Mouse (Mus musculus) large intestine, adult 2 months (tissue): ENCODE data around the gene Krt19. TPM values are rescaled to one million over a fixed set of nuclear protein-coding genes. Genes with fewer than 3 reads are reported as not detected.

ENCODE experiments used
- DNase-seq: peaks from one replicate; pipeline ENCODE4 v3.0.0-alpha.2; 2012; ENCODE audit warnings: low read depth, low spot score
- WGBS: fragments of 180-500 bp; shearing (Covaris S2); methylation state at CpG from one replicate; pipeline ENCODE4 v1.1.7; 2018; 5-methylcytosine and 5-hydroxymethylcytosine counted together
- polyA plus RNA-seq: library from polyadenylated mRNA; depleted of rRNA; stranded (reverse); fragments of >200 nt; gene quantifications from 2 replicates; pipeline ENCODE4 v1.2.3, GENCODE M21; 2012; rRNA removed

Krt19 gene
- polyA plus RNA-seq: 2,546 and 2,690 TPM in 2 replicates

- no peak for DNase-seq
- WGBS: 32% methylated on average over 9 of the region's 9 CpGs
These were observed at the start of gene Krt19 for GRCm38 (mm10) chr11:100148615-100149330. Krt19 (minus strand) TSS chr11:100148665.

GRCm38 (mm10) chr11:100192992-100193391 lies 44.5 kb upstream of the Krt19 start, which contains the start of gene Krt9:
Krt9 (minus strand) TSS chr11:100193246.
- 41% methylated on average over 9 of the region's 9 CpGs for WGBS

GRCm38 (mm10) chr11:100191820-100192219 lies 43.4 kb upstream of the Krt19 start:
- no peak for DNase-seq
- WGBS: 90% methylated on average over 3 of the region's 3 CpGs

More at GRCm38 (mm10) chr11:100192992-100193391, 44.5 kb upstream of the Krt19 start, which contains the start of gene Krt9:
- no peak for DNase-seq

GRCm38 (mm10) chr11:100186736-100187135 lies 38.3 kb upstream of the Krt19 start:
- DNase-seq: no peak
- WGBS: 74% methylated on average over 8 of the region's 8 CpGs

GRCm38 (mm10) chr11:100181725-100182124 lies 33.3 kb upstream of the Krt19 start:
- DNase-seq: no peak
- WGBS: 73% methylated on average over 7 of the region's 7 CpGs

GRCm38 (mm10) chr11:100179260-100179659 lies 30.8 kb upstream of the Krt19 start:
- 45% methylated on average over 3 of the region's 3 CpGs for WGBS
- DNase-seq: no peak

GRCm38 (mm10) chr11:100178307-100178706 lies 29.8 kb upstream of the Krt19 start:
- 78% methylated on average over 5 of the region's 5 CpGs for WGBS
- no peak for DNase-seq

- DNase-seq: no peak
- WGBS: 30% methylated on average over 9 of the region's 9 CpGs
These were observed 28.3 kb upstream of the Krt19 start for GRCm38 (mm10) chr11:100176791-100177190.

GRCm38 (mm10) chr11:100168765-100169762 lies 20.6 kb upstream of the Krt19 start:
- 10% methylated on average over 14 of the region's 14 CpGs for WGBS
- DNase-seq: no peak

GRCm38 (mm10) chr11:100168071-100168470 lies 19.6 kb upstream of the Krt19 start:
- no peak for DNase-seq
- 25% methylated on average over 8 of the region's 8 CpGs for WGBS

- no peak for DNase-seq
- 24% methylated on average over 7 of the region's 7 CpGs for WGBS
These were observed 15.9 kb upstream of the Krt19 start for GRCm38 (mm10) chr11:100164392-100164791.

- DNase-seq: no peak
- WGBS: 26% methylated on average over 6 of the region's 6 CpGs
These were observed 9.5 kb upstream of the Krt19 start for GRCm38 (mm10) chr11:100157908-100158477.

- whole genome bisulfite sequencing: 24% methylated on average over 3 of the region's 3 CpGs
- DNase-seq: no peak
These were observed 8.9 kb upstream of the Krt19 start for GRCm38 (mm10) chr11:100157331-100157730.

- no peak for DNase-seq
- WGBS: 15% methylated on average over 8 of the region's 8 CpGs
These were observed 7.2 kb upstream of the Krt19 start for GRCm38 (mm10) chr11:100155497-100156255.

- 23% methylated on average over 5 of the region's 5 CpGs for whole genome bisulfite sequencing
- no peak for DNase-seq
These were observed 705 bp downstream of the Krt19 start for GRCm38 (mm10) chr11:100147566-100148353.

- 1% methylated on average over 13 of the region's 13 CpGs for WGBS
- DNase-seq: no peak
These were observed 2.5 kb downstream of the Krt19 start for GRCm38 (mm10) chr11:100145858-100146560.

GRCm38 (mm10) chr11:100145104-100145503 lies 3.4 kb downstream of the Krt19 start:
- DNase-seq: no peak
- WGBS: 3% methylated on average over 20 of the region's 20 CpGs

GRCm38 (mm10) chr11:100140966-100141365 lies 7.5 kb downstream of the Krt19 start:
- 30% methylated on average over 21 of the region's 21 CpGs for WGBS
- no peak for DNase-seq
